ENCODE assay signal across 9 mouse cellular contexts in the genomic region with DNA sequence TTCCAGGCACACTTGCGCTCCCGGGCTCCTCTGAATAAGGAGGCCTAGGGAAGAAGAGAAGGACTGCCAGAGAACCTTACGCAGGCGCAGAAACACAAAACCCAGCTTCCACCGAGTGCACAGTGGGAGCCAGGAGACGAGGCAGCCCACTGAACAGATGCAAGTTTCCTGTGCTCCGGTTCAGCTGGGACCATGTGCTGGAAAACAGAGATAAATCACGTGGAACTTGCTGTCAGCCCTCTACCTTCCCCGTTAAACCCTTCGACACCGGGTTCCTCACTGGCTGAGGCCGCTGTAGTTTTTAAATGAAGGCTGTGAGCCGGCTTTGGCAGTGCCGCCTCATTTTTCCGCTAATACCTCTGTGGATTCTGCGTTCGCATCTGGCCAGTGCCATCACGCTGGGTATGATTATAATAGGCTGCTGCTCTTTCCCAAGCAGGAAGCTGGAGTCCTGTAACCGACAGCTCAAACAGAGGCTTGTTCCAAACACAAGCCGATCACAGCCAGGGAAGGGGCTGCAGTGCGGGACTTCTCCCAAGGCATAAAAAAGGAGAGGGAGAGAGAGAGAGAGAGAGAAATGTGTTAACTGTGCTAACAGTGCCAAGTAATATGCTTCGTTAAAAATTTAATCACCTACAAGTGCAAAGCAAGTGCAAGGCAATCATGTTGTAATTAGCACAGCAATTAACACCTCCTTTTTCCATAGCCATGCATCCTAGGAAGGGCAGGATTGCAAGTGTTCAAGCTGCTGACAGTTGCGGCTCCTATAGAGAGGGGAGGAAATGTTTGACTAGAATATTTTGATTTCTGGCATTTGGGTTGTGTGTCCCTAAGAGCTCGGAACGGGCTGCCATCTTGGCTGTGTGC.
DNase-seq lines count a peak whose midpoint lies in the region; ATAC-seq and TF ChIP-seq lines count a peak whose summit lies in the region.
"Had no signal": no experiment of that assay in that cellular context is flagged by ENCODE, and none has a peak within 500 bp of the region (broad histone marks: within the 10 kb centered on the region; RNA-seq: fewer than 3 reads in every experiment).

No protein-coding gene starts in this region.

- intact Hi-C loops in left cerebral cortex, postnatal 4 days (cut with DNase I), result no loop called here

- no peaks in the 10 kb centered on the region for H3K9me3 ChIP-seq in lung, embryonic 14.5 days (ENCODE audit: low read depth, low read length)
- no peaks in the 10 kb centered on the region for H3K9me3 ChIP-seq in forebrain, embryonic 13.5 days (replicated peaks)
- no peaks in the 10 kb centered on the region for H3K9me3 ChIP-seq in intestine, embryonic 16.5 days (ENCODE audit: control insufficient read depth, low read length)
- H3K9me3 ChIP-seq: liver, embryonic 15.5 days had no signal

- peak; percentile 84 for ATAC-seq in lung, embryonic 14.5 days (ENCODE audit: insufficient read depth)
- peak; percentile 92 for ATAC-seq in forebrain, embryonic 13.5 days
- ATAC-seq in intestine, embryonic 16.5 days, result no peak
- ATAC-seq in inflammation-experienced regulatory T-cells, adult 6 months, result no peak

- peak; percentile 55 for DNase-seq in lung, embryonic 14.5 days
- no peak for DNase-seq in lung, adult 18-20 months
- DNase-seq in left cerebral cortex, postnatal 4 days, result peak; percentile 27
- peak; percentile 41 for DNase-seq in right cerebral cortex, adult 18-20 months
- DNase-seq in spleen, postnatal 4 days (ENCODE audit: low spot score in 2 of 2), result no peak

- H3K4me3 ChIP-seq in lung, embryonic 14.5 days (ENCODE audit: low read depth, low read length), result peak overlapping the region; percentile 26
- peak overlapping the region; percentile 29 for H3K4me3 ChIP-seq in forebrain, embryonic 13.5 days
- peak overlapping the region; percentile 12; the same call in 1 of the 2 replicates for H3K4me3 ChIP-seq in intestine, embryonic 16.5 days (ENCODE audit: low read length)
- H3K4me3 ChIP-seq: liver, embryonic 15.5 days had no signal

- no peak for TF ChIP-seq CTCF in lung, embryonic 14.5 days (IDR thresholded peaks at IDR 0.05; ENCODE audit: low read depth)

- no peaks in the 10 kb centered on the region for H3K36me3 ChIP-seq in lung, embryonic 14.5 days (ENCODE audit: insufficient read depth)
- no peaks in the 10 kb centered on the region for H3K36me3 ChIP-seq in forebrain, embryonic 13.5 days (ENCODE audit: poor library complexity, severe bottlenecking)
- no peaks in the 10 kb centered on the region for H3K36me3 ChIP-seq in intestine, embryonic 16.5 days (ENCODE audit: control insufficient read depth, insufficient read depth, low read length)
- H3K36me3 ChIP-seq: liver, embryonic 15.5 days had no signal

- peak overlapping the region; percentile 58 for H3K4me2 ChIP-seq in lung, embryonic 14.5 days
- peak overlapping the region; percentile 56 for H3K4me2 ChIP-seq in forebrain, embryonic 13.5 days
- H3K4me2 ChIP-seq in intestine, embryonic 16.5 days (ENCODE audit: low read depth, low read length), result peak overlapping the region; percentile 47
- H3K4me2 ChIP-seq: liver, embryonic 15.5 days had no signal

- 28% methylated on average over 25 of the region's 25 CpGs for WGBS in lung, embryonic 14.5 days
- 18% methylated on average over 25 of the region's 25 CpGs for WGBS in forebrain, embryonic 13.5 days
- WGBS in intestine, embryonic 16.5 days, result 34% methylated on average over 25 of the region's 25 CpGs

- no peaks in the 10 kb centered on the region for H3K27me3 ChIP-seq in lung, embryonic 14.5 days (ENCODE audit: insufficient read depth, low read length)
- no peaks in the 10 kb centered on the region for H3K27me3 ChIP-seq in forebrain, embryonic 13.5 days
- no peaks in the 10 kb centered on the region for H3K27me3 ChIP-seq in intestine, embryonic 16.5 days (replicated peaks; ENCODE audit: control insufficient read depth, insufficient read depth, low read length)
- H3K27me3 ChIP-seq: liver, embryonic 15.5 days had no signal

- no peak overlapping the region for H3K27ac ChIP-seq in lung, embryonic 14.5 days (ENCODE audit: low read depth)
- peak overlapping the region; percentile 76 for H3K27ac ChIP-seq in forebrain, embryonic 13.5 days
- H3K27ac ChIP-seq in intestine, embryonic 16.5 days (ENCODE audit: low read length), result no peak overlapping the region
- H3K27ac ChIP-seq: liver, embryonic 15.5 days had no signal

- no peaks in the 10 kb centered on the region for H3K4me1 ChIP-seq in lung, embryonic 14.5 days (ENCODE audit: insufficient read depth)
- peaks cover 24% of the 10 kb centered on the region for H3K4me1 ChIP-seq in forebrain, embryonic 13.5 days
- no peaks in the 10 kb centered on the region for H3K4me1 ChIP-seq in intestine, embryonic 16.5 days (ENCODE audit: control insufficient read depth, insufficient read depth, low read length)
- H3K4me1 ChIP-seq: liver, embryonic 15.5 days had no signal

- no peak overlapping the region for H3K9ac ChIP-seq in lung, embryonic 14.5 days
- H3K9ac ChIP-seq in forebrain, embryonic 13.5 days, result peak overlapping the region; percentile 47
- H3K9ac ChIP-seq in intestine, embryonic 16.5 days (ENCODE audit: low read depth, low read length), result no peak overlapping the region
- H3K9ac ChIP-seq: liver, embryonic 15.5 days had no signal

Comparison
In these comparisons a context has a peak if more than half of its experiments do, and no peak if none do; other contexts are left out.
1. DNase-seq: peak in lung, embryonic 14.5 days (single experiment), left cerebral cortex, postnatal 4 days (single experiment) and right cerebral cortex, adult 18-20 months (single experiment); none in lung, adult 18-20 months (0 of 2) and spleen, postnatal 4 days (0 of 2).
2. ATAC-seq: peak in lung, embryonic 14.5 days (single experiment) and forebrain, embryonic 13.5 days (single experiment); none in intestine, embryonic 16.5 days (single experiment) and inflammation-experienced regulatory T-cells, adult 6 months (single experiment).
3. Peak in every context shown above with its lines, with median percentiles within 50 percentile points of each other: H3K4me2 ChIP-seq and H3K4me3 ChIP-seq.